Mouse (Mus musculus): ENCODE results near the gene Rab9.

DNA sequence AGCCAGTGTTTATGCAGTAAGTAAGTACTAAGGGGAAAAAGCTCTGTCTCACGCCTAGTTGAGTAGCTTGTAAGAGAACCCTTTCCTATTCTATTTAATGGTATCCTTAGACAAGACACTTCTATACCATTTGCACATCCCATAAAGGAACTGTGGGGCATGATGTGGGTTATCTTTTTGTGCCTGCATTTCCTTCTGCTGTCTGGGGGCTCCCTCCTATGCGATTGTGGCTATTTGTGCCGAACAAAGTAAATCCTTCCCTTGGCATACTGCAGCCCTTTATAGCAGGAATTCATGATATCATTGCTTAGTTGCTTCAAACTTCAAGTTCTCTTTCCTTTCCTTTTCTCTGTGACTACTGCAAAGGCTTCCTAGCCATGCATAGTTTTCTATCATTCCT lies 35.1 kb downstream of the Rab9 start:
- no peak for TF ChIP-seq POLR2A (IDR thresholded peaks at IDR 0.05; ENCODE audit: borderline replicate concordance, extremely low read depth, low read depth, low read length)
- TF ChIP-seq CTCF (IDR thresholded peaks at IDR 0.05; ENCODE audit: insufficient read depth, low read length) = no peak
